Mouse (Mus musculus): ENCODE results near the gene Chrnb2.

GRCm38 (mm10) chr3:89806751-89807150 lies 42.3 kb upstream of the Chrnb2 start:
- TF ChIP-seq EP300 (optimal IDR thresholded peaks at IDR 0.05) (no peak), CTCF (IDR thresholded peaks at IDR 0.05; ENCODE audit: low read depth) (peak; percentile 53)
